ENCODE assay signal across 10 mouse cellular contexts in genomic region chr1:51934176-51934924, GRCm38 (mm10). TPM values are rescaled to one million over a fixed set of nuclear protein-coding genes. Genes with fewer than 3 reads are reported as not detected.
DNase-seq lines count a peak whose midpoint lies in the region; ATAC-seq and TF ChIP-seq lines count a peak whose summit lies in the region.
"Had no signal": no experiment of that assay in that cellular context is flagged by ENCODE, and none has a peak within 500 bp of the region (broad histone marks: within the 10 kb centered on the region; RNA-seq: fewer than 3 reads in every experiment).

No protein-coding gene starts in this region.

- no peaks in the 10 kb centered on the region for H3K27me3 ChIP-seq in heart, embryonic 14.5 days (ENCODE audit: control insufficient read depth, insufficient read depth, low read length)
- H3K27me3 ChIP-seq in heart, embryonic 16.5 days (ENCODE audit: control insufficient read depth, insufficient read depth, low read length), result no peaks in the 10 kb centered on the region
- H3K27me3 ChIP-seq in forebrain, postnatal 0 days (ENCODE audit: insufficient read depth, low read length), result no peaks in the 10 kb centered on the region
- H3K27me3 ChIP-seq: limb, embryonic 13.5 days had no signal

- no peaks in the 10 kb centered on the region for H3K79me2 ChIP-seq in macrophage (ENCODE audit: inconsistent target)

- no peak overlapping the region for H3K9ac ChIP-seq in heart, embryonic 14.5 days (ENCODE audit: low read length)
- H3K9ac ChIP-seq in heart, embryonic 16.5 days (ENCODE audit: low read length), result no peak overlapping the region
- H3K9ac ChIP-seq in forebrain, postnatal 0 days, result no peak overlapping the region
- H3K9ac ChIP-seq: limb, embryonic 13.5 days had no signal

- TF ChIP-seq CTCF in forebrain, postnatal 0 days (IDR thresholded peaks at IDR 0.05; ENCODE audit: low read depth), result no peak

- peaks cover 5 to 11% of the 10 kb centered on the region in 2 experiments for H3K4me1 ChIP-seq in heart, embryonic 14.5 days (ENCODE audit: control insufficient read depth in 2 of 2, insufficient read depth in 2 of 2, low read length in 2 of 2)
- peaks cover 8% of the 10 kb centered on the region for H3K4me1 ChIP-seq in heart, embryonic 16.5 days (ENCODE audit: control insufficient read depth, insufficient read depth, low read length)
- no peaks in the 10 kb centered on the region for H3K4me1 ChIP-seq in forebrain, postnatal 0 days (ENCODE audit: insufficient read depth)

- 43% methylated on average over 11 of the region's 11 CpGs for WGBS in heart, embryonic 14.5 days
- 46% methylated on average over 11 of the region's 11 CpGs for WGBS in heart, embryonic 16.5 days
- WGBS in macrophage (ENCODE audit: missing documents), result 47% methylated on average over 11 of the region's 11 CpGs
- 82% methylated on average over 11 of the region's 11 CpGs for WGBS in forebrain, postnatal 0 days

- no peak for DNase-seq in heart, postnatal 14 days
- peak; percentile 39 for DNase-seq in thymus, postnatal 0 days (ENCODE audit: low spot score)
- DNase-seq in left cerebral cortex, postnatal 36 days (ENCODE audit: low spot score in 2 of 2), result no peak
- DNase-seq in adipocyte (ENCODE audit: low spot score), result no peak
- DNase-seq in forebrain, postnatal 0 days, result no peak

- H3K9me3 ChIP-seq in heart, embryonic 14.5 days (ENCODE audit: control insufficient read depth, low read length), result no peaks in the 10 kb centered on the region
- H3K9me3 ChIP-seq in heart, embryonic 16.5 days (replicated peaks; ENCODE audit: control insufficient read depth, low read length), result no peaks in the 10 kb centered on the region
- no peaks in the 10 kb centered on the region for H3K9me3 ChIP-seq in forebrain, postnatal 0 days (ENCODE audit: low read length)
- H3K9me3 ChIP-seq: G1E; limb, embryonic 13.5 days had no signal

- H3K36me3 ChIP-seq in heart, embryonic 14.5 days (ENCODE audit: control insufficient read depth, insufficient read depth, low read length), result no peaks in the 10 kb centered on the region
- H3K36me3 ChIP-seq in heart, embryonic 16.5 days (ENCODE audit: control insufficient read depth, insufficient read depth), result no peaks in the 10 kb centered on the region
- no peaks in the 10 kb centered on the region for H3K36me3 ChIP-seq in macrophage (ENCODE audit: inconsistent target)
- H3K36me3 ChIP-seq in forebrain, postnatal 0 days (ENCODE audit: insufficient read depth), result no peaks in the 10 kb centered on the region
- H3K36me3 ChIP-seq: G1E; limb, embryonic 13.5 days had no signal

- ATAC-seq in heart, embryonic 14.5 days (ENCODE audit: insufficient number of reproducible peaks, insufficient read depth, low FRiP score, low read depth), result peak; percentile 72; the same call in 1 of the 2 replicates
- ATAC-seq in heart, embryonic 16.5 days (replicated peaks; ENCODE audit: extremely low read depth, insufficient read depth, low FRiP score), result no peak
- no peak for ATAC-seq in forebrain, postnatal 0 days

- H3K4me2 ChIP-seq in heart, embryonic 14.5 days (ENCODE audit: low read length), result no peak overlapping the region
- no peak overlapping the region for H3K4me2 ChIP-seq in heart, embryonic 16.5 days (ENCODE audit: low read depth, low read length)
- no peak overlapping the region for H3K4me2 ChIP-seq in forebrain, postnatal 0 days (ENCODE audit: low read depth)
- H3K4me2 ChIP-seq: limb, embryonic 13.5 days had no signal

- H3K27ac ChIP-seq in heart, embryonic 14.5 days (replicated peaks in 1 of 2; ENCODE audit: control insufficient read depth in 1 of 2, insufficient read depth in 1 of 2, low read depth in 2 of 2, low read length in 2 of 2), result peak overlapping the region in 1 of 2 experiments; percentile 53; a peak in 2 of 4 replicates
- H3K27ac ChIP-seq in heart, embryonic 16.5 days (ENCODE audit: low read length), result peak overlapping the region; percentile 26
- H3K27ac ChIP-seq in macrophage, result peak overlapping the region; percentile 49
- H3K27ac ChIP-seq in forebrain, postnatal 0 days (ENCODE audit: low read depth, low read length), result no peak overlapping the region
- H3K27ac ChIP-seq: limb, embryonic 13.5 days had no signal

- intact Hi-C loops in heart, postnatal 14 days (cut with DNase I), result no loop called here
- intact Hi-C loops in left cerebral cortex, postnatal 36 days (cut with DNase I), result no loop called here

- H3K4me3 ChIP-seq in heart, embryonic 14.5 days (ENCODE audit: control insufficient read depth in 1 of 2, insufficient read depth in 1 of 2, low read depth in 1 of 2, low read length in 2 of 2), result no peak overlapping the region
- no peak overlapping the region for H3K4me3 ChIP-seq in heart, embryonic 16.5 days (ENCODE audit: low read length)
- H3K4me3 ChIP-seq in macrophage (ENCODE audit: inconsistent target), result no peak overlapping the region
- no peak overlapping the region for H3K4me3 ChIP-seq in forebrain, postnatal 0 days (ENCODE audit: low read depth, low read length)
- H3K4me3 ChIP-seq: limb, embryonic 13.5 days had no signal

RNA-seq across cellular contexts. Expression of gene Myo1b, which starts 18.5 kb away (rescaled TPM):
- 39.5 and 40.8 TPM in 2 replicates for polyA plus RNA-seq in heart, embryonic 14.5 days (2014; fragmentation: Nextera tagmentation; extraction: Ambion mirVana)
- total RNA-seq in heart, postnatal 14 days (2021), result 10 to 100 TPM; 43.4 to 46.4 TPM
- polyA plus RNA-seq in heart, embryonic 16.5 days (2015; fragmentation: Nextera tagmentation; extraction: Ambion mirVana), result 26.6 and 35.2 TPM in 2 replicates
- total RNA-seq in macrophage (2018; cell fraction: chromatin; rRNA removed), result 10 to 100 TPM in 16 of 26 experiments, 1 to 10 TPM in 10; 4.8 to 48.4 (median 11.2) TPM
- 1 to 10 TPM; 1.0 to 4.0 (median 2.8) TPM for total RNA-seq in macrophage (2018; cell fraction: cytosol; rRNA removed)
- 10 to 100 TPM in 3 of 26 experiments, 1 to 10 TPM in 23; 2.4 to 25.3 (median 5.6) TPM for total RNA-seq in macrophage (2018; cell fraction: nucleus; rRNA removed)
- polyA plus RNA-seq in macrophage (2018), result 1.2 to 7.2 TPM (median 2.5 TPM) in 3 replicates
- polyA plus RNA-seq in thymus, postnatal 0 days (2015; fragmentation: Nextera tagmentation; extraction: Ambion mirVana), result 20.0 and 22.1 TPM in 2 replicates
- 10 to 100 TPM; 28.5 to 39.4 TPM for total RNA-seq in left cerebral cortex, postnatal 36 days (2021)
- 44.4 and 53.0 TPM in 2 replicates for total RNA-seq in forebrain, postnatal 0 days (2014; rRNA removed)
- 37.0 and 47.4 TPM in 2 replicates for polyA plus RNA-seq in forebrain, postnatal 0 days (2015; fragmentation: Nextera tagmentation; extraction: Ambion mirVana)
- polyA plus RNA-seq: G1E had no signal

RNA-seq across cellular contexts. Expression of gene Stat4, which starts 52.6 kb away (rescaled TPM):
- polyA plus RNA-seq in heart, embryonic 14.5 days (2014; fragmentation: Nextera tagmentation; extraction: Ambion mirVana), result 1.3 and 2.4 TPM in 2 replicates
- under 1 TPM; 0.33 to 0.61 TPM for total RNA-seq in heart, postnatal 14 days (2021)
- 3.3 and 6.1 TPM in 2 replicates for polyA plus RNA-seq in heart, embryonic 16.5 days (2015; fragmentation: Nextera tagmentation; extraction: Ambion mirVana)
- 10 to 100 TPM in 1 of 26 experiments, 1 to 10 TPM in 23, under 1 TPM in 2; 0.54 to 10.7 (median 3.3) TPM for total RNA-seq in macrophage (2018; cell fraction: chromatin; rRNA removed)
- 1 to 10 TPM; 1.1 to 4.9 (median 2.2) TPM for total RNA-seq in macrophage (2018; cell fraction: cytosol; rRNA removed)
- total RNA-seq in macrophage (2018; cell fraction: nucleus; rRNA removed), result 1 to 10 TPM; 1.3 to 8.0 (median 4.3) TPM
- polyA plus RNA-seq in macrophage (2018), result 1.8 to 2.7 TPM (median 2.1 TPM) in 3 replicates
- 36.8 and 38.6 TPM in 2 replicates for polyA plus RNA-seq in thymus, postnatal 0 days (2015; fragmentation: Nextera tagmentation; extraction: Ambion mirVana)
- 1 to 10 TPM; 4.2 to 5.0 TPM for total RNA-seq in left cerebral cortex, postnatal 36 days (2021)
- total RNA-seq in forebrain, postnatal 0 days (2014; rRNA removed), result 0.46 and 0.81 TPM in 2 replicates
- 0.68 and 1.1 TPM in 2 replicates for polyA plus RNA-seq in forebrain, postnatal 0 days (2015; fragmentation: Nextera tagmentation; extraction: Ambion mirVana)
- polyA plus RNA-seq: G1E had no signal
